Mouse (Mus musculus) hindbrain, embryonic 15.5 days (tissue): ENCODE measurements around the gene Mindy3. TPM values are rescaled to one million over a fixed set of nuclear protein-coding genes. Genes with fewer than 3 reads are reported as not detected.
"Not testable (repeated sequence)": the region's sequence is repeated elsewhere in the genome, so short reads cannot be mapped to it uniquely, and the experiment has no call there.

ENCODE experiments used
- ATAC-seq: fragments of 200-750 bp; cut with Nextera tagmentation; 2 replicates; pipeline ENCODE4 v1.8.0; 2017; ENCODE audit warnings: low read depth, moderate number of reproducible peaks, moderate TSS enrichment; ENCODE audit not compliant: low FRiP score
- H3K27ac ChIP-seq: fragments of 300-500 bp; sonication (generic); replicated peaks from 2 replicates; pipeline ENCODE4 v1.5.1; 2015; ENCODE audit warnings: mild to moderate bottlenecking, inconsistent platforms
- H3K27me3 ChIP-seq: fragments of 300-500 bp; sonication (generic); 2 replicates; pipeline ENCODE4 v1.6.1; 2015; ENCODE audit warnings: control low read depth, inconsistent platforms
- H3K36me3 ChIP-seq: fragments of 300-500 bp; sonication (generic); 2 replicates; pipeline ENCODE4 v1.6.1; 2015; ENCODE audit warnings: control low read depth, inconsistent platforms
- H3K4me1 ChIP-seq: fragments of 300-500 bp; sonication (generic); replicated peaks from 2 replicates; pipeline ENCODE4 v1.6.1; 2015; ENCODE audit warnings: control low read depth, inconsistent platforms
- H3K4me2 ChIP-seq: fragments of 300-500 bp; sonication (generic); 2 replicates; pipeline ENCODE4 v1.6.1; 2015; ENCODE audit warnings: moderate library complexity, mild to moderate bottlenecking, inconsistent platforms
- H3K4me3 ChIP-seq: fragments of 300-500 bp; sonication (generic); 2 replicates; pipeline ENCODE4 v1.5.1; 2015; ENCODE audit warnings: mild to moderate bottlenecking, inconsistent platforms
- H3K9ac ChIP-seq: fragments of 300-500 bp; sonication (generic); 2 replicates; pipeline ENCODE4 v1.6.1; 2015; ENCODE audit warnings: inconsistent platforms
- H3K9me3 ChIP-seq: fragments of 300-500 bp; sonication (generic); 2 replicates; pipeline ENCODE4 v1.6.1; 2016; ENCODE audit warnings: control low read depth, inconsistent platforms
- WGBS: fragments of 180-500 bp; shearing (Covaris S2); methylation state at CpG from one replicate; pipeline ENCODE4 v1.1.7; 2015; 5-methylcytosine and 5-hydroxymethylcytosine counted together
- polyA plus RNA-seq: library from polyadenylated mRNA; unstranded; fragments of >200 nt; fragmentation: Nextera tagmentation; extraction: Ambion mirVana; gene quantifications from 2 replicates; pipeline ENCODE4 v1.2.1, GENCODE M21; 2015

The Mindy3 gene
- polyA plus RNA-seq: 47.7 and 47.8 TPM in 2 replicates

DNA sequence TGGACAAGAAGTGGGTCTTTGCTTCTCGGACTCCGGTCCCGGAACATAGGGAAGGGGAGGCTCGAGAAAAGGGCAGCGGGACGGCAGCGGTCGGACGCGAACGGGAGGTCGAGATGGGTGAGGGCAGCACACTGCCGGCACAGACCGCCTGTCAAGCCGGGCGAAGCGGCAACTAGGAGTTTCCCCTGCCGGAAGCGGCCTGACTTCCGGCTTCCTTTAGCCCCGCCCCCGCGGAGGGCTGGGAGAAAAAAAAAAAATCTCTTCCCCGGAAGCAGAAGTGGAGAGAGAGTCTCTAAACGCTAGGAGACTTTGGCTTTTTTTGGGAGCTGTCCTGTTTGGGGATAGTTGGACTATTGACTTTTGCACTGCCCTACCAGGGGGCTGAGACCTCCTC lies at the start of gene Mindy3:
Gene Mindy3, minus strand, starts transcription at position 209 of the 394 bp plus-strand sequence.
- WGBS: under 1% methylated on average over 25 of the region's 25 CpGs
- Histone ChIP-seq H3K4me2 (peak within 1 kb of the TSS; percentile 88), H3K4me3 (peak within 1 kb of the TSS; percentile 81), H3K4me1 (peaks cover 15% of the 10 kb centered on the region), H3K36me3 (no peaks in the 10 kb centered on the region), H3K27me3 (no peaks in the 10 kb centered on the region), H3K9me3 (no peaks in the 10 kb centered on the region), H3K27ac (peak within 1 kb of the TSS; percentile 69), H3K9ac (peak within 1 kb of the TSS; percentile 76)
- ATAC-seq: peak; percentile 92

DNA sequence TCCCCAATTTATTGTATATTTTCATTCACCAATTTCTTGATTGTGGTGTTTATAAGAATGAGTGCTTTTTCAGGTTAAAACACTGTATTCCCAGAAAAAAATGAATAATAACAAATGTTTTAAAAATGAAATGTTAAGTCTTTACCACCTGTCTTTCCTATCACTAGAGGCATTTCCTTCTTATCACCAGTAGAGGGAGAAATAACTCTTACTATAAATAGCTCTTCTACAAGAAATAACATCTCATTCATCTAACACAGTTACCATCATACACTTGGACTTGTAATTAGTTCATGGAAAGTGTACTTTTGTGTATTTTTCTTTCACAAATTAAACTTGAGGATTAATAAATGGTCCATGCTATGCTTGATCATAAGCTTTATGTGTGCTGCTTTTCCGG lies 40.5 kb upstream of the Mindy3 start:
- no peak overlapping the region for H3K9ac ChIP-seq
- no peaks in the 10 kb centered on the region for H3K4me1 ChIP-seq
- H3K4me2 ChIP-seq: no peak overlapping the region
- no peak overlapping the region for H3K27ac ChIP-seq
- no peak overlapping the region for H3K4me3 ChIP-seq
- no peaks in the 10 kb centered on the region for H3K9me3 ChIP-seq
- H3K27me3 ChIP-seq: no peaks in the 10 kb centered on the region
- no peak for ATAC-seq
- H3K36me3 ChIP-seq: no peaks in the 10 kb centered on the region
- 84% methylated on average over 1 of the region's 1 CpGs for WGBS

- Histone ChIP-seq H3K9me3 (no peaks in the 10 kb centered on the region), H3K27me3 (no peaks in the 10 kb centered on the region), H3K4me3 (no peak overlapping the region), H3K4me1 (no peaks in the 10 kb centered on the region), H3K4me2 (no peak overlapping the region), H3K27ac (no peak overlapping the region), H3K9ac (no peak overlapping the region), H3K36me3 (no peaks in the 10 kb centered on the region)
- 84% methylated on average over 3 of the region's 3 CpGs for WGBS
- no peak for ATAC-seq
These were observed 30.8 kb upstream of the Mindy3 start for GRCm38 (mm10) chr2:12450108-12450507.

DNA sequence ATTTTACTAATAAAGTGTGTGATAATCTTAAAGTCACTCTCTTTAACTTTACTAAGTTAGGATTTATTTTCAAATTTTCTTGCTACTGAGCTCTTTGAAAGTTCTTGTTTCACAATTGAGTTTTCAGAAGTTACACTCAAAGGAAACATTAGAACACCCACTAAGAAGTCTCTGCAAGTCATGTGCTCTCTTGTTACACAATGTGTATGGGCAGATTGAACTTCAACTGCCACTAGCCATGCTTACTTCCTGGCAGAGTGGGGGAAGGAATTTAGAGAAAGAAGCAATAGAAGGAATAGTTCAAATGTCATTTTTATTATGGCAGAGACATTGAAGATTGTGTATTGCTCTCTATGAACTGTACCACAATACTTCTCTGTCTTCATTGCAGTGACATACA lies 20.9 kb upstream of the Mindy3 start:
- no peak overlapping the region for H3K4me2 ChIP-seq
- H3K27ac ChIP-seq: no peak overlapping the region
- no peak overlapping the region for H3K9ac ChIP-seq
- H3K4me1 ChIP-seq: no peaks in the 10 kb centered on the region
- H3K27me3 ChIP-seq: no peaks in the 10 kb centered on the region
- no peak for ATAC-seq
- no peaks in the 10 kb centered on the region for H3K36me3 ChIP-seq
- H3K9me3 ChIP-seq: no peaks in the 10 kb centered on the region
- H3K4me3 ChIP-seq: no peak overlapping the region

- Histone ChIP-seq H3K9ac (no peak overlapping the region), H3K9me3 (no peaks in the 10 kb centered on the region), H3K36me3 (no peaks in the 10 kb centered on the region), H3K27ac (no peak overlapping the region), H3K4me3 (no peak overlapping the region), H3K4me1 (no peaks in the 10 kb centered on the region), H3K27me3 (no peaks in the 10 kb centered on the region), H3K4me2 (no peak overlapping the region)
- WGBS: 56% methylated on average over 2 of the region's 2 CpGs
- ATAC-seq: no peak
These were observed 20.3 kb upstream of the Mindy3 start for GRCm38 (mm10) chr2:12439543-12439942.

- no peaks in the 10 kb centered on the region for H3K4me1 ChIP-seq
- H3K36me3 ChIP-seq: no peaks in the 10 kb centered on the region
- no peak overlapping the region for H3K4me3 ChIP-seq
- H3K27ac ChIP-seq: no peak overlapping the region
- ATAC-seq: no peak
- WGBS: 84% methylated on average over 2 of the region's 2 CpGs
- H3K4me2 ChIP-seq: no peak overlapping the region
- H3K9ac ChIP-seq: no peak overlapping the region
- H3K27me3 ChIP-seq: no peaks in the 10 kb centered on the region
- no peaks in the 10 kb centered on the region for H3K9me3 ChIP-seq
These were observed 18.9 kb upstream of the Mindy3 start for GRCm38 (mm10) chr2:12438181-12438580.

GRCm38 (mm10) chr2:12432055-12432454 lies 12.8 kb upstream of the Mindy3 start:
- Histone ChIP-seq H3K27me3 (no peaks in the 10 kb centered on the region), H3K27ac (no peak overlapping the region), H3K36me3 (no peaks in the 10 kb centered on the region), H3K4me3 (no peak overlapping the region), H3K4me2 (no peak overlapping the region), H3K4me1 (no peaks in the 10 kb centered on the region), H3K9me3 (no peaks in the 10 kb centered on the region), H3K9ac (no peak overlapping the region)
- WGBS: 71% methylated on average over 1 of the region's 1 CpGs
- ATAC-seq: no peak

- ATAC-seq: no peak
- no peaks in the 10 kb centered on the region for H3K27me3 ChIP-seq
- 0 out of 2 replicates have a peak, but pooled peaks cover 4% of the 10 kb centered on the region for H3K4me1 ChIP-seq
- H3K27ac ChIP-seq: no peak overlapping the region
- H3K9ac ChIP-seq: no peak overlapping the region
- no peak overlapping the region for H3K4me3 ChIP-seq
- H3K36me3 ChIP-seq: no peaks in the 10 kb centered on the region
- 85% methylated on average over 3 of the region's 3 CpGs for WGBS
- no peak overlapping the region for H3K4me2 ChIP-seq
- no peaks in the 10 kb centered on the region for H3K9me3 ChIP-seq
These were observed 5.1 kb upstream of the Mindy3 start for GRCm38 (mm10) chr2:12424374-12424773.

- ATAC-seq: not testable (repeated sequence)
These were observed 4.2 kb upstream of the Mindy3 start for GRCm38 (mm10) chr2:12423426-12423825.

GRCm38 (mm10) chr2:12418534-12419261 lies 572 bp downstream of the Mindy3 start:
- no peaks in the 10 kb centered on the region for H3K36me3 ChIP-seq
- peak overlapping the region; percentile 81 for H3K4me3 ChIP-seq
- peaks cover 15% of the 10 kb centered on the region for H3K4me1 ChIP-seq
- no peaks in the 10 kb centered on the region for H3K27me3 ChIP-seq
- peak overlapping the region; percentile 76 for H3K9ac ChIP-seq
- no peaks in the 10 kb centered on the region for H3K9me3 ChIP-seq
- ATAC-seq: peak; percentile 83
- peak overlapping the region; percentile 69 for H3K27ac ChIP-seq
- under 1% methylated on average over 40 of the region's 40 CpGs for WGBS
- peak overlapping the region; percentile 88 for H3K4me2 ChIP-seq

More at GRCm38 (mm10) chr2:12423426-12423825, 4.2 kb upstream of the Mindy3 start:
- H3K27me3 ChIP-seq, H3K4me3 ChIP-seq, H3K27ac ChIP-seq, H3K9me3 ChIP-seq, H3K4me2 ChIP-seq, H3K36me3 ChIP-seq, H3K9ac ChIP-seq, H3K4me1 ChIP-seq: not testable (repeated sequence)
- WGBS: 65% methylated on average over 6 of the region's 6 CpGs

DNA sequence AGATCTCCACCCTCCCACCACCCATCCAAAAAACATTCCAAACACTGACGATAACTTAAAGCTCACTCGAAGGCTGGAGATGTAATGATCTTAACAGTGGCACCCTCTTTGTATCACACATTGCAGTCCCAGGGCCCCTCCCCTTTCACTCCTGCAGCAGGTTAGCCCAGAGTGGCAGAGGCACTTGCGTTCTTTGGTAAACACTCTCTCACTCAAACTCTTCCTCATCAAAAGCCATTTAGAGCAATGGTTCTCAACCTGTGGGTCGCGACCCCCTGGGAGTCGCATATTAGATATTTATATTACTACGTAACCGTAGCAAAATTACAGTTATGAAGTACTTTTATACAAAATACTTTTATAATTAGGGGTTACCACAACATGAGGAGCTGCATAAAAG lies 1.1 kb downstream of the Mindy3 start:
- Histone ChIP-seq H3K4me1 (peaks cover 15% of the 10 kb centered on the region), H3K36me3 (no peaks in the 10 kb centered on the region), H3K4me3 (peak overlapping the region; percentile 81), H3K9ac (peak overlapping the region; percentile 76), H3K4me2 (peak overlapping the region; percentile 88), H3K9me3 (no peaks in the 10 kb centered on the region), H3K27ac (no peak overlapping the region), H3K27me3 (no peaks in the 10 kb centered on the region)
- no peak for ATAC-seq
- 50% methylated on average over 8 of the region's 8 CpGs for WGBS

DNA sequence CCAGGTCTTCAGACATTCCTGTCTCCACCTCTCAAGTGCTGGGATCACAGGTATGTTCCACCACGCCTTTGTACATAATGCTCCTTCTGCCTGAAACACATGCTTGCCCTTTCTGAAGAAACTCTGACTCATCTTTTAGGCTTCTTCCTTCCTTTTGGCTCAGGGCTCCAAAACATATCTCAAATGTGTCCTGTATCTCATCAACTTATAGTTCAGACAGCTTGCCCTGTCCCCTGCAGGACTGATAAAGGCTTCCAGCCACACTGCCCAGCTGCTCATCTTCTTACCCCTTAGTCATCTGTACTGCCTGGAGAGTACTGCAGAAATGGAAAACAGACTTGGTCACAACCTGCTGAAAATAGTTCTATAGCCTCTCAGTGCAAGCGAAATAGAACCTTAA lies 7.0 kb downstream of the Mindy3 start:
- ATAC-seq: no peak

GRCm38 (mm10) chr2:12411129-12411528 lies 8.1 kb downstream of the Mindy3 start:
- no peak overlapping the region for H3K9ac ChIP-seq
- WGBS: 55% methylated on average over 2 of the region's 2 CpGs

More for the DNA sequence above, 7.0 kb downstream of the Mindy3 start:
- H3K9me3 ChIP-seq: no peaks in the 10 kb centered on the region
- 96% methylated on average over 2 of the region's 2 CpGs for WGBS
- H3K36me3 ChIP-seq: peaks cover 4% of the 10 kb centered on the region; the same call in 1 of the 2 replicates
- H3K4me1 ChIP-seq: no peaks in the 10 kb centered on the region; the same call in 1 of the 2 replicates
- no peaks in the 10 kb centered on the region for H3K27me3 ChIP-seq
- no peak overlapping the region for H3K4me3 ChIP-seq
- no peak overlapping the region for H3K9ac ChIP-seq
- H3K27ac ChIP-seq: no peak overlapping the region
- H3K4me2 ChIP-seq: no peak overlapping the region

More at GRCm38 (mm10) chr2:12411129-12411528, 8.1 kb downstream of the Mindy3 start:
- ATAC-seq: no peak
- Histone ChIP-seq H3K4me1 (no peaks in the 10 kb centered on the region), H3K36me3 (peaks cover 4% of the 10 kb centered on the region; the same call in 1 of the 2 replicates), H3K4me3 (no peak overlapping the region), H3K27me3 (no peaks in the 10 kb centered on the region), H3K27ac (no peak overlapping the region), H3K9me3 (no peaks in the 10 kb centered on the region), H3K4me2 (no peak overlapping the region)
